Mouse (Mus musculus) embryo, embryonic 9.5 days (tissue): ENCODE results near the gene Pla2g6.

Experiments used
- DNase-seq: peaks from one replicate; pipeline ENCODE4 v3.0.0-alpha.2; 2017; ENCODE audit errors: extremely low spot score

The Pla2g6 gene

DNA sequence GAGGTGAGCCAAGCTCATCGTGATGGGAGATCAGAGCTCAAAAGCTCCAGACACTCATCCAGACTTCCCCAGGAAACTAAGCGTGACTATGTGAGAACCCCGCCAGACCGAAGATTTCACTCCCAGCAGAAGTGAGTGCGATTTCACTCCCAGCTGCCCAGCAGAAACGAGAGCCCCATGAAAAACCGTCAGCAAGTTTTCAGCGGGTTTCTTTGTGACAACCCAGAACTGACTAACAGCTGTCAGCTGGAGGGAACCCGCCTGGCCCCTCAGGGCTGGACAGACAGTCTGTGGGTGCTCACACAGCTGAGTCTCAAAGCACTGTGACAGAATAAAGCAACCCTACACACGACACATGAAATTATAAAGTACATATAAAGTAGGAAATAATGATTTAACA, 50.5 kb downstream of the Pla2g6 start:
- no peak for DNase-seq

DNA sequence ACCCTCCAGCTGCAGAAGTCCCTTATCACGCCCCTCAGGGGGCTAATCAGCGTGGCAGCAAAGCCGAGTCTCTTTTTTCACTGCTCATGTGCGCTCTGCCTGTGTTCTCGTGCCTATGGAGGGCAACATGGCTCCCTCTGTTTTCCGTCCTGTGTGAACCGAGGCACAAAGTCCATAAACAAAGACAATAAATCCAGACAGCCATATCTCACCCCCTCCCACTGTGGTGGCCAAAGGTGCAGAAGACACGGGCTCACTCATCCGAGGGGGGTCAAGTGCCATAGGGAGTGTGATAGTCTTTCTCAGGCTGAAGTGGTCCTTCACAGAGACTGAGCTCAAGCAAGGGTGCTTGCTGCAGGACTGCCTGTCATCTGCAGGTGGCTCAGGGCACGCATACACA, 55.2 kb downstream of the Pla2g6 start:
- no peak for DNase-seq

DNA sequence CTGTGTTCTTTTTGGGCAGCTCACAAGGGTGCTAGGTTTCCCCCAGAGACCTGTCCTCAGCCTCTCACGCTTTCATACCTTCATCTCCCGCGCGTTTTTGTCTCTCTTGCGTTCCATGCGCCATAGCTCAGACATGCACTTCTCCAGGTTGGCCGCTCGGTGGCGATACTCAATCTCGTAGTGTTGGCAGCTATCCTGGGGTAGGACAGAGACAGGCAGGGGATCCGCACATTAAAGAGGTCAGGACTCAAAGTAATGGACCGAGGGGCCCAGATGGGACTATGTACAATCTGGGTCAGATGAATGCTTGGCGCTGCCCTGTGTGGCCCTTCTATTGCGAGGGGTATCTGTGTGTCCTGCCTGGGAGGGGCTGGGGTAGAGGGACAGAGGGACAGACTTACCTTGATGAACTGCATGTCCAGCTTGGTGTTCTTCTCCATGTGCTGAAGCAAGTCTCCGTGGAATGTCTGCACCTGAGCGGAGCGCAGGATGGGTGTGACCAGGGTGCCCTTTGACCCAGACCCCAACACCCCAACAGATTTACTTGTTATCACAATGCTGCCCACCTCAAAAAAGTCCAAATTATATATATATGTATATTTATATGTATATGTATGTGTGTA, 57.0 kb downstream of the Pla2g6 start:
- peak; percentile 58 for DNase-seq

DNA sequence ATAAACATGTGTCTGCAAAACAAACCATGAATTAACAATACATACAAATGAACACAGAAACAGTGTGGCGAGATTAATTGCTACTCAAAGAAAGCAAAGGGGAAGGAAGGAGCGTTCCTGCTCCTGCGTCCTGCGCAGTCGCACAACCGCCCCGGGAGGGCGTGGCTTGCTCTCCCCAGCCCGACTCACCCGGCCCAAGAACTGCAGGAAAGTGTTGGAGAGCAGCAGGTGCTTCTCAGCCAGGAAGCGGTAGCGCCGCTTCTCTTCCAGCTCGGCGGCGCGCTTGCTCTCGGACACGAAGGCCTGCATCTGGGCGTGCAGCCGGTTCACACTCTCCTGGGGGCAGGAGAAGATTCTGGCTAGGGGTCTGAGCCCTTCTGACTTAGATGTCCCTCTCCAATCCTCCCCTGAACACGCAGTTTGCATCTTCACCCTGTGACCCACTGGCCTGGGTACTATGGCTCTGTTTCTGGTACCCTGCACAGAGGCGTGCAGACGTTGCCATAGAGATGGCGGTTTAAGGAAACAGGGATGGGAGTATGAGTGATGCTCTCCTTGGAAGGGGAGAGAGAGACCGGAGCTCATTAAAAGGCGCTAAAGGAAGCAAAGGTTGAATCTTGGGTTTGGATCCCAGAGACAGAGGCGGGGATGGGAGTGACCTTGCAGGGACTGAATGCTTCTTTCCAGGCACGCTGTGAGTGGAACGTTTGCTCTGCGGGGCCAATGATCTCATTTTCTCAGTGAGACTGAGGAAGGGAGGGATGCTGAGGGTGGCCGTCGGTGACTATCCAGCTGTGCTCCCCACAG, 57.7 kb downstream of the Pla2g6 start:
- peak; percentile 68 for DNase-seq

DNA sequence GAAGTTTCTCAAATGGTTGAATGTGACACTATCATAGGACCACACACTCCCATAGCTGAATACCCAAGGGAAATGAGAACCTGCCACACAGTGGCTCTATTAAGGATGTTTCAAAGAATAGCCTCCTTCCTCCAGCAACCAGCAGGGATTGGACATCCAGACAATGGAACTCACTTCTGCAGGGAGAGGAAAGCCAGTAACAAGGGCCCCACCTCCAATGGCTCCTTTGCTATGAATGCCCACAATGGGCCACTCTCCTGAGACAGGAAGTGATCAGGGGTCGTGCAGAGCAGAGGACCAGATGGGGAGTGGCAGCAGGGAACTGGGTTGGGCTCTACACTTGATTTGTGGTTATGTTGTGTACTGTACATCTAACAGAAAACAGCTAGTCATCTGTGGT, 59.7 kb downstream of the Pla2g6 start:
- DNase-seq = no peak

- DNase-seq = no peak
These were observed 62.8 kb downstream of the Pla2g6 start for GRCm38 (mm10) chr15:79265384-79265783.

DNA sequence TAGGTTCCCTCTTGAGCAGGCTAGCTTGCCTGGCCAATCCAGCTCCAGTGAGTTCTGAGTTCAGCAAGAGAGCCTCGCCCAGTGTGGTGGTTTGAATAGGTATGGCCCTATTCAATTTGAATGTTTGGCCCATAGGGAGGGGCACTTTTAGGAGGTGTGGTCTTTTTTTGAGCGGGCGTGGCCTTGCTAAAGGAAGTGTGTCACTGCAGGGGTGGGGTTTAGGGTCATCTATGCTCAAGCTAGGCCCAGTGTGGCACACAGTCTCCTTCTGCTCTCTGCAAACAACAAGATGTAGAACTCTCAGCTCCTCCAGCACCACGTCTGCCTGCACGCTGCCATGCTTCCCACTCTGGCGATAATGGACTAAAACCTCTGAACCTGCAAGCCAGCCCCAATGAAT, 64.5 kb downstream of the Pla2g6 start:
- no peak for DNase-seq

DNA sequence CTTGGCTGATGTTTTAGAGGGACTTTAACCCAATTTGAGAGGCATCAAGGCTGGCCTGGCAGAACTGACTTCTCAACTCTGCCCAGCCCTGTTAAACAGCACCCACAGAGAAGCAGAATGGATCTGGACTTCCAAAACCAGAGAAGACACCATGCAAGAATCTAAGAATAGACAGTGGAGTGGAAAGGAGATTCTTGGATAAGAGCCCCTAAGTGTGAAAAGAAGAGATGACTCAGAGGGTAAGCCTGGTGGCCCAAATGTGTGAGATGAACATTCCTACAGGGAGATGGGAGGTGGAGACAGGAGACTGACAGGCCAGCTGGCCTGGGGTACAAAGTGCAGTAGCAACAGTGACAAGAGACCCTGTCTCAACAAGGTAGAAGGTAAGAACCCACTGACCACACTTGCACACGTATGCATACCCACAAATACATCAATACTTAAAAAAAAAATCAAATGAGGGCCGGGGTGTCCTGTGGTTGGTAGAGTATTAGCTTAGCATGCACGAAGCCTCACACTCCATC, 65.3 kb downstream of the Pla2g6 start:
- DNase-seq = no peak

DNA sequence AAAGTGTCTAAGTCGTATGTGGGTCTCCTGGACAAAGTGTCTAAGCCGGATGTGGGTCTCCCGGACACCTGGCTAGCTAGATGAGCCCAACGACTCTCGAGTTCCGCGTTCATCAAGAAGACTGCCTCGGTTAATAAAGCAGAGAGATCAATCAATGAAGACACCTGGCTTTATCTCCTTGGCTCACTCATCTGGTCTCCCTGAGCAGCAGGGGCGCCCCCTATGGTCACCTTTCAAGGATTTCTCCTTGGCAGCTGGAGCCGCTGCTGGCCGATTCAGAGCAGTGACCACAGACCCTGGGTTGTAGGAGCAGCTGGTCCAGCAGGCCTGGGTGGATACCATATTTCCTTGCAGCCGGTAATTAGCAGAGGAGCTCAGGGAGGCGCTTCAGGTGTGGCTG, 65.8 kb downstream of the Pla2g6 start:
- DNase-seq = peak; percentile 58

GRCm38 (mm10) chr15:79261757-79262156, 66.4 kb downstream of the Pla2g6 start:
- peak; percentile 47 for DNase-seq

DNA sequence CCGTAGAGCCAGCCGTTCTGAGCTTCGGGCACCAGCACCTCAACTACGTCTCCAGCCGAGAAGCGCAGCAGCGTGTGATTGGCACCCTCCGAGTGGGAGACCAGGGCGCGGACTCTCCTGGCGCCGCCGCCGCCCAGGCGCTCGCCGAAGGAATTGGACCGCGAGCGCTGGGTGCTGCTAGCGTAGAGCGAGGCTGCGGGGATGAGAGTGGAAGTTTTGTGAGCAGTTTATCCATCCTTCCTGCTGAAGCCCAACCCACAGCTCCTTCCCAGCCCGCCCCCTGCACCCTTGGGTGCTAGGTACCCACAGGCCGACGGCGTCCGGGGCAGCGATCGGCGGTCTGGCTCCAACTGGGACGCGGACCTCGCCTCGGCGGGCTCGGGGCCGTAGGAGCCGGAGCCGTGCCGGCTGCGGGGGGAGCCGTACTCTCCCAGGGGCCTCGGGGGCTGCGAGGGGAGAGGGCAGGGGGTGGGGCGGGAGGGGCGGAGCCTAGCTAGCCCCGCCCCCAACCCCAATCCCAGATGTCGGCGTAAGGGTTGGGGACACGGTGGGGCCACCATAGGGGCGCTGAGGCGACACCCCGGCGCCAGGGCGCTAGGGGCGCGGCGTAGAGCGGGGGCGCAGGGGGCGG, 67.0 kb downstream of the Pla2g6 start:
- peak; percentile 45 for DNase-seq

DNA sequence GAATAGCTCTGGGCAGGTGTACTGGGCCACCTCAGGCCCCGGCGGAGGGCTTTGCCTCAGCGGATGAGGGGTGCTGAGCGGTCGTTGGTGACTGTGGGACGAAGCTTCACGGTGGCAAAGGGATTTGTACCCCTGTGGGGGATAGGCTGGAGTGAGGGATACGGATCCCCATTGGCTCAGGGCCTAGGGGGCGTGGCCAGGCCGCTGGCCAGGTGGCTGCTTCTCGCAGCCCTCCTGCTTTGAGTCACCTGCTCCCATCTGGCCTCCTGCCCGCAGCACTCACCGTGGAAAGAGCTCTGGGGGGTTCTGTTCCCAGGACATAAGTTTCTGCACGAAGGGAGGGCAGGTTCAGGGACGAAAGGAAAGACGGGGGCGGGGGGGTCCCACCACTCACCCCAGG, 69.7 kb downstream of the Pla2g6 start:
- DNase-seq = no peak

DNA sequence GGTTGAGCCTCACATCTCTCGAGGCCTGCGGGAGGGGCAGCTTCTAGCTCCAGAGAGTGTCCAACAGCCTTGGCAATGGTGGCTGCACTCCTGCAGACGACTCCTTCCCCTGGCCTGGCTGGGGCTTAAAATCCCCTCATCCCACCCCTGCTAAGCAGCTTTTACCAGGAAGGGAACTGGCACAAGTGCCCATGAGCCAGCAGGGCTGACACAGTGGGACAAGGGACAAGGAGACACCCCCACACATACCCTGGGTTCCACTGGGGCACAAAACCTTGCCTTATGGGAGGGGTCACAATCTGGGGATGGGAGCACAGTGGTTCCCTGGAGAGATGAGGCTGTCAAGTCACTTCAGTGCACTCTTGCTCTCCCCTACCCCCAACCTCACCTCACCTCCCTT, 73.5 kb downstream of the Pla2g6 start, which contains the start of gene Slc16a8:
Slc16a8 (minus strand) TSS at position 101 of the 400 bp plus-strand sequence.
- no peak for DNase-seq

GRCm38 (mm10) chr15:79252580-79252979, 75.6 kb downstream of the Pla2g6 start:
- no peak for DNase-seq

DNA sequence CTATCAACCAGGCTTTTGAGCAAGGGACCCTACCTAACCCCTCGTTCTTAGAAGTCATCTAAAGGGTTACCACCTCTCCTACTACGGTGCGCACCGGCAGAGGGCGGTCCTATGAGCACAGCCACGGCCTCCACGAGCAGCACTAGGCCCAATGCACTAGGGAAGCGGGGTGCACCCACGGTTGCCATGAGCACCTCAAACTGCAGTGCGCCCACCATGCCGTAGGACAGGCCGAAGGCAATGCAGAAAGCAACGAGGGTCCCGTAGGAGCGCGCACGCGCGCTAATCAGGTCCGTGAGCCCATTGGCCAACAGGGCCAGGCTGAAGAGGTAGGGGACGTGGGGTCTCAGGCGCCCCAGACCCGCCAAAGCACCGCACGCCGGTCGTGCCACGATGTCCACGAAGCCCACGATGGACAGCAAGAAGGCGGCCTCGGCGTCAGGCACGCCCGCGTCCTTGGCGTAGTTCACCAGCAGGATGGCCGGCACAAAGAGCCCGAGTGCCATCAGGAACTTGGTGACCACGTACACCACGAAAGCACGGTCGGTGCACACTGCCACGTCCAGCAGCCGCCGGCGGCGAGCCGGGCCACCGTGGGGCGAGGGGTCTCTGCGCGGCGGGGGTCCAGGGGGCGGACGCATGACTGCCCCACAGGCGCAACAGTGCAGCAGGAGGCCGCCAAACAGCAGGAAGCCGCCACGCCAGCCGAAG, 76.3 kb downstream of the Pla2g6 start:
- peak; percentile 42 for DNase-seq

- DNase-seq = no peak
These were observed 77.0 kb downstream of the Pla2g6 start for GRCm38 (mm10) chr15:79251168-79251567.

DNA sequence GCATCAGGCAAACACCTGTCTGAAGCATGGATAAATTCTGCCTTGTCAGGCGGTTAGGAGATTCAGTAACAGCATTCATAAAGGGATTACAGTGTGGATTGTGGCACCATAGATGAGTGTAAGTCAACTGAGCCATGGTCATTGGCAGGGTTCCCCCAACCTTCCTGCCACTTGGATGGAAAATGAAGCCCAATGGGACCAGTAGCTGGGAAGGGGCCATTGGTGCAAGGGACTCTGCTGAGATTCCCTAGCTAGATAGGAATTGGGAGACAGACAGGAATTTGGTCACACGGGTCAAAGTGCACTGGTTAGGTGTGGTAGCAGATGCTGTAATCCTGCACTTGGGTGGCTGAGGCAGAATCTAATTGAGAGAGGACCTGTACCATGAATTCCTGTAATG, 78.0 kb downstream of the Pla2g6 start:
- no peak for DNase-seq

- DNase-seq = no peak
These were observed 82.9 kb downstream of the Pla2g6 start for GRCm38 (mm10) chr15:79245321-79245720.

DNA sequence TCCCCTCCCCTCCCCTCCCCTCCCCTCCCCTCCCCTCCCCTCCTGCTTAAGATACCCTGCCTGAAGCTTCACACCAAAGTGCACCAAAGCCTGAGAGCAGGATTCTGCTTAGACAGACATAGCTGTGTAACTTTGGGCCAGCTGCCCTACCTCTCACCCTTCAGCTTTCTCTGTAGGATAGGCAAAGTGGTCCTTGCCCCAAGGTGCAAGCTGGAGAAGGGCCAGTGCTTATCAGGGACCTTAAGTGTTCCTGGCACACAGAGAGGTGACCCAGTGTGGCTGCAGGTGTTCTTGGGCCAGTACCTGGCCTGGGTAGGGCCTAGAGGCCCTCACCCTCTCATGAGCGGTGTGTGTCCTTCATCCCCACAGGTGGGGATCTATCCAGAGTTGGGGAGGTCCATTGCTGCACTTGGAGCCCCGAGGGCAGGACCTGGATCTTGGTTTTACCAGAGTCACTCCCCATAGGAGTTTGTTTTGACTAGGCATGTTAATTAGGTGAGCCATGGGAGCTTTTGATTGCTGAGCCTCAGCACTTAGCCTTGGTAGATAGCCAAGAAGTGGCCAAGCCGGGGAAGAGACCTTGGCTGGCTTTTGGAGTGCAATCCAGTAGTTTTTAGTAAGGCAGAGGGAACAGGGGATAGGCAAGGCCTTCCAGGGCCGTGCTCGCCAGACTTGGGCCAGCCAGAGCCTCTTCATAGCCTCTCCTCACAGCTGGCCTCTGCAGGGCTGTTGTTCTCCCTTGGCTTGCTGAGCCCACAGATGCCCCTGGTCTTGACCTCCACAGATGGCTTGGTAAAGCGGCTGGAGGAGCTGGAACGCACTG, 83.9 kb downstream of the Pla2g6 start:
- DNase-seq = no peak

GRCm38 (mm10) chr15:79243234-79244042, 84.8 kb downstream of the Pla2g6 start:
- peak; percentile 97 for DNase-seq
